Mouse (Mus musculus) stomach, embryonic 14.5 days (tissue): ENCODE data around the gene Duxf3. TPM values are rescaled to one million over a fixed set of nuclear protein-coding genes. Genes with fewer than 3 reads are reported as not detected.
A peak's percentile ranks its signal among the peaks of the same experiment; 100 is the strongest.
"Not testable (repeated sequence)": the region's sequence is repeated elsewhere in the genome, so short reads cannot be mapped to it uniquely, and the experiment has no call there.

ENCODE experiments used
- ATAC-seq: fragments of 200-750 bp; cut with Nextera tagmentation; 2 replicates; pipeline ENCODE4 v1.8.0; 2017; ENCODE audit warnings: low read depth, moderate TSS enrichment; ENCODE audit not compliant: insufficient number of reproducible peaks, insufficient read depth, low FRiP score
- H3K27ac ChIP-seq: fragments of 300-500 bp; sonication (generic); 2 replicates; pipeline ENCODE4 v1.5.1; 2014; ENCODE audit warnings: mild to moderate bottlenecking, low read length, moderate library complexity, mixed read lengths
- H3K27me3 ChIP-seq: fragments of 300-500 bp; sonication (generic); 2 replicates; pipeline ENCODE4 v1.6.1; 2014; ENCODE audit warnings: low read length, control low read depth, mixed read lengths; ENCODE audit not compliant: control insufficient read depth, insufficient read depth
- H3K36me3 ChIP-seq: fragments of 300-500 bp; sonication (generic); 2 replicates; pipeline ENCODE4 v1.6.1; 2014; ENCODE audit warnings: mild to moderate bottlenecking, control low read depth, low read length, moderate library complexity, mixed read lengths; ENCODE audit not compliant: control insufficient read depth, insufficient read depth
- H3K4me1 ChIP-seq: fragments of 300-500 bp; sonication (generic); 2 replicates; pipeline ENCODE4 v1.6.1; 2014; ENCODE audit warnings: low read length, control low read depth, mixed read lengths; ENCODE audit not compliant: control insufficient read depth, insufficient read depth
- H3K4me2 ChIP-seq: fragments of 300-500 bp; sonication (generic); replicated peaks from 2 replicates; pipeline ENCODE4 v1.6.1; 2014; ENCODE audit warnings: low read depth, low read length, control low read depth
- H3K4me3 ChIP-seq: fragments of 300-500 bp; sonication (generic); 2 replicates; pipeline ENCODE4 v1.5.1; 2014; ENCODE audit warnings: low read depth, low read length, control low read depth
- H3K9ac ChIP-seq: fragments of 300-500 bp; sonication (generic); replicated peaks from 2 replicates; pipeline ENCODE4 v1.6.1; 2014; ENCODE audit warnings: low read depth, mild to moderate bottlenecking, control low read depth, low read length, moderate library complexity, mixed read lengths
- H3K9me3 ChIP-seq: fragments of 300-500 bp; sonication (generic); 2 replicates; pipeline ENCODE4 v1.6.1; 2016; ENCODE audit warnings: low read depth, low read length, control low read depth; ENCODE audit not compliant: control insufficient read depth
- WGBS: fragments of 180-500 bp; shearing (Covaris S2); extraction: QIAGEN DNeasy Blood & Tissue Kit; methylation state at CpG from one replicate; pipeline ENCODE4 v1.1.7; 2014; 5-methylcytosine and 5-hydroxymethylcytosine counted together
- polyA plus RNA-seq: library from polyadenylated mRNA; unstranded; fragments of >200 nt; fragmentation: Nextera tagmentation; extraction: Ambion mirVana; gene quantifications from 2 replicates; pipeline ENCODE4 v1.2.1, GENCODE M21; 2014

The Duxf3 gene
- polyA plus RNA-seq: not detected in 2 replicates

- not testable (repeated sequence) for H3K27ac ChIP-seq, H3K27me3 ChIP-seq, H3K36me3 ChIP-seq, H3K4me1 ChIP-seq, H3K4me3 ChIP-seq, H3K4me2 ChIP-seq, H3K9ac ChIP-seq
- 82% methylated on average over 7 of the region's 8 CpGs for WGBS
- peak; percentile 43 for ATAC-seq
- peaks cover 13% of the 10 kb centered on the region for H3K9me3 ChIP-seq
These were observed at the start of gene Duxf3 for GRCm38 (mm10) chr10:58232641-58232969. Duxf3 (minus strand) TSS chr10:58232675.

- no peak overlapping the region for H3K9ac ChIP-seq
- H3K27ac ChIP-seq: no peak overlapping the region
- H3K4me2 ChIP-seq: no peak overlapping the region
- no peak for ATAC-seq
- no peak overlapping the region for H3K4me3 ChIP-seq
- WGBS: 92% methylated on average over 7 of the region's 7 CpGs
- H3K9me3 ChIP-seq: no peaks in the 10 kb centered on the region
- H3K27me3 ChIP-seq: no peaks in the 10 kb centered on the region
- no peaks in the 10 kb centered on the region for H3K4me1 ChIP-seq
- H3K36me3 ChIP-seq: peaks cover 31% of the 10 kb centered on the region
These were observed 49.8 kb upstream of the Duxf3 start for GRCm38 (mm10) chr10:58282238-58282637.

- H3K9me3 ChIP-seq: no peaks in the 10 kb centered on the region
- no peak overlapping the region for H3K27ac ChIP-seq
- no peak overlapping the region for H3K4me3 ChIP-seq
- H3K4me2 ChIP-seq: no peak overlapping the region
- 66% methylated on average over 5 of the region's 5 CpGs for WGBS
- peaks cover 14% of the 10 kb centered on the region for H3K36me3 ChIP-seq
- ATAC-seq: no peak
- H3K9ac ChIP-seq: no peak overlapping the region
- H3K27me3 ChIP-seq: no peaks in the 10 kb centered on the region
- H3K4me1 ChIP-seq: peaks cover 3% of the 10 kb centered on the region; the same call in 1 of the 2 replicates
These were observed 26.0 kb upstream of the Duxf3 start for GRCm38 (mm10) chr10:58258466-58258865.

DNA sequence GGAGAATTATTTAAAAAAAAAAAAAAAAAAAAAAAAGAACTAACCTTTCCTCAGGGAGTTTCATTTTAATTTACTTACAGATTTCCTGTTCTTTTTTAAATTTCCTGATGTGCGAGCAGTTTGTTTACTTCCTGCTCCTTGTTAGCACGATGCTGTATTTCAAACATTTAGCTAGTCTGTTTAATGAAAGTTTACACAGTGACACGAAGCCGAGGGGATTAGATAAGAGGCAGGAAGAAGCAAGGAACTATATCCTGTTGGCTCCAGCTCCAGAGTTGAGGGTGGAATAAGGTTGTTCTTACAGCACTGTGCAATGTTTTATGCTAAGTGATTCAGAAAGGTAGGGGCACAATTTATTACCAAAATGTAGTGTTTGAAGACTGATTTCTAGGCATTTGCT lies 23.5 kb upstream of the Duxf3 start:
- Histone ChIP-seq H3K9me3 (no peaks in the 10 kb centered on the region), H3K36me3 (peaks cover 6% of the 10 kb centered on the region), H3K4me3 (peak overlapping the region; percentile 60), H3K9ac (peak overlapping the region; percentile 54; the same call in 1 of the 2 replicates), H3K4me2 (peak overlapping the region; percentile 50), H3K4me1 (peaks cover 3% of the 10 kb centered on the region; the same call in 1 of the 2 replicates), H3K27me3 (no peaks in the 10 kb centered on the region), H3K27ac (peak overlapping the region; percentile 49)
- WGBS: under 1% methylated on average over 4 of the region's 4 CpGs
- no peak for ATAC-seq

DNA sequence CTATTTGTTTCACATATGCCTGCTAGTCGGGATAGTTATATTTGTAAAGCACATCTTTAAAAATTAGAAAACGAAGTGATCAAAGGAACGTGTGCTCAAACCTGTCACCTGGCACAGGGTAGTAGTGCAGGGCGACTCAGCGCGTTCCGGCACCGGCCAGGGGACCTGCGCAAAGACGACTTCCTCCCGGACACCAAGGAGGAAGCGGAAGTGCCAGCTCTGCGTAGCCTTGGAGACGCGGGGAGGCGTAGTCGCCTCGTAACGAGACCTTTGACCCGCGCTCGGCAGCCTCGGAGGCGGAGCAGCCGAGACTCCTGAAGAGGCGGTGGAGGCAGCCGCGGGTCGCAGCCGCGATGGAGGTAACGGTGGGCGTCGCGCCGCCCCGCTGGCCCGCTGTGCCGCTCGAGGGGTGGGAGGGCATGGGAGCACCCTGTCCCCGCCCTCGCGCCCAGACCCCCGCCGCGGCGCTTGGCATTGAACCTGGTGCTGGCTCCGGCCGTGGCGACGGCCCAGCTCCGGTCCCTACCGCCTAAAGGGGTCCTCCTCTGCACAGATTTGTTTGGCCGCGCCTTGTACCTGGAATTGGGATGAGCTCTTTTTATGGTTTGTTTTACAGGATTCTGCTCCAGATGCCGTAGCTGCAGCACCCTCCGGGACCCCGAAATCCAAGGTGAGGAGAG lies 22.9 kb upstream of the Duxf3 start, which contains the start of gene Gcc2:
Gene Gcc2 (plus strand): TSS at position 285 of the 680 bp plus-strand sequence.
- Histone ChIP-seq H3K36me3 (peaks cover 6% of the 10 kb centered on the region), H3K4me2 (peak within 1 kb of the TSS; percentile 50), H3K4me3 (peak within 1 kb of the TSS; percentile 60), H3K27ac (peak within 1 kb of the TSS; percentile 49), H3K9me3 (no peaks in the 10 kb centered on the region), H3K27me3 (no peaks in the 10 kb centered on the region), H3K4me1 (peaks cover 3% of the 10 kb centered on the region; the same call in 1 of the 2 replicates), H3K9ac (peak within 1 kb of the TSS; percentile 54)
- peak; percentile 97 for ATAC-seq
- WGBS: under 1% methylated on average over 58 of the region's 58 CpGs

DNA sequence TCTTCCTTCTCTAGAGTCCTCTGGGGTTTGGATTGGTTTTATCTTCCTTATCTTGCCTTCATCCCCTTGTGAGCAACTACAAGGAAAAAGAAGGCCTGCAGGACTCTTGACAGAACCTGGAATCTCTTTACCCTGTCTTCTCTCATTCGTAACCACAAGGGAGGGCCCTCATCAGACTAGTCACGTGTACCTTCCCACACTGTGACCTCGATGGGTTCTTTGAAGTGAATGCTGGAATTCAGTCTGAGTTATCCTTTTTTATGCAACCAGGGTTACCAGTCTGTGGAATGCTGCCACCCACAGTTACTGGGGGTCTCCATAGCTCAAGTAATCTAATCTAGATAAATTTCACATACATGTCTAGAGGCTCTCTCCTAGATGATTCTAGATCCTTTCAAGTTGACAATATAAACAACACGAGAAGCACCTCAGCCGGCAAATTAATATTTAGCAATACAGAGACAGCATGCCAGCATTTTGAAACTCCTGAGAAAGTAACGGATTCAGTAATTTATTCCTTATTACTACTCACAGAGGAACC lies 22.2 kb upstream of the Duxf3 start:
- WGBS: 33% methylated on average over 6 of the region's 6 CpGs
- H3K36me3 ChIP-seq: peaks cover 6% of the 10 kb centered on the region
- ATAC-seq: peak; percentile 24; the same call in 1 of the 2 replicates
- H3K4me2 ChIP-seq: peak overlapping the region; percentile 50
- no peaks in the 10 kb centered on the region for H3K27me3 ChIP-seq
- H3K9ac ChIP-seq: peak overlapping the region; percentile 54; the same call in 1 of the 2 replicates
- peaks cover 3% of the 10 kb centered on the region; the same call in 1 of the 2 replicates for H3K4me1 ChIP-seq
- H3K9me3 ChIP-seq: no peaks in the 10 kb centered on the region
- no peak overlapping the region for H3K27ac ChIP-seq
- peak overlapping the region; percentile 60 for H3K4me3 ChIP-seq

DNA sequence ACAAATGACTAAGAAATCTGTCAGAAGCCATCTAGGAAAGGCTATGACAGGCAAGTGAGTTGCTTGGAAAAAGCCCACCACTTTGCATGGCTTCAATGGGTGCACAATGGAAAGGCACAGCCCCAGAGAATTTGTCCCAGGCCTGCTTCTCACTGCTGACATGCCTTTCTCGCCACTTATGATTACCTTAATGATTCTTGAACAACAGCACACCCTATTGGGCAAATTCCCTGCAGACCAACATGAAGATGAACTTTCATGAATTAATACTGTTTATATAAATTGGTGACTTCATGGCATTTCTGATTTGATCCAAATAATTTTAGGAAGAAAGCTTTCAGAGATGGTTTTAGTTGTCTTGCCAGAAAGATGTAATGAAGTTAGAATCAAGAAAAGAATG lies 17.1 kb upstream of the Duxf3 start:
- Histone ChIP-seq H3K27me3 (no peaks in the 10 kb centered on the region), H3K9ac (no peak overlapping the region), H3K27ac (no peak overlapping the region), H3K4me3 (no peak overlapping the region), H3K36me3 (no peaks in the 10 kb centered on the region), H3K4me1 (no peaks in the 10 kb centered on the region), H3K9me3 (no peaks in the 10 kb centered on the region), H3K4me2 (no peak overlapping the region)
- WGBS: 24% methylated on average over 1 of the region's 1 CpGs
- no peak for ATAC-seq

DNA sequence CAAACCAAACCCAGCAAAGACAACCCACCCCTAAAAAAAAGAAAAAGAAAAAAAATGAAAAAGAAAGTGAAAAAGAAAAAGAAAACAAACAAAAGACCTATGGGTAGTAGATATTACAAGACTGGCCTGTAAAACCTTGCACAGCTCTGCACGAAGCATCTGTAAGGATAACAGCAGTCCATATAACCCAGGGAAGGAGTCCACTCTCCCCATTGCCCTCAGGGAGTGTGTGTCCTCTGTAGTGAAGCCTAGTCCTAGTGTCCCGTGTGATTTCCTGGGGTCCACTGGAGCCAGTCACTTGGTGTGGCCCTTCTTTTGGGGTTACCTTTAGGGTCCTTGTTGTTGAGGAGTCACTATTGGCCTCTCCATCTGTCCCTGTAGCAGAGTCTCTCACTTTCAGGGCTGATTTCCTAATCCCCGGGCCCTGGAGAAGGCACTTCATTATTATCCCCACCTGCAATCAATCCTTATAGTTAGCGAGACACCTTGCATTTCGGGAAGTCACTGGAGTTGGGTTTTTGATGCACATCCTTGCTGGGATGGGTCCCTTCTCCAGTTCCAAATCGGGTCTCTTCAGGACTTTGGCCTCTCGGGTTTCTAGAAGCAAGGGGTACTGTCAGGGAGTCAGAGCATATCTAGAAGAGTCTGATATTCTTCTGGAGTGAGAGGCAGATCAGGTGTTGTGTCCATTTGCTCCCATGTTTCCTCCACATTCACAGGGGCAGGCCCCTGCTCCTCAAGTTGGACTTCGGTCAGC lies 6.7 kb upstream of the Duxf3 start:
- H3K4me2 ChIP-seq, H3K27ac ChIP-seq, H3K4me1 ChIP-seq, H3K9ac ChIP-seq, H3K36me3 ChIP-seq, H3K27me3 ChIP-seq, H3K4me3 ChIP-seq, H3K9me3 ChIP-seq: not testable (repeated sequence)
- peak; percentile 84 for ATAC-seq
- WGBS: 87% methylated on average over 7 of the region's 8 CpGs
